Mouse (Mus musculus): ENCODE data around the gene Kif18b.

Kif18b gene

GRCm38 (mm10) chr11:102924557-102925350, at the start of gene Kif18b:
Gene Kif18b (minus strand): TSS chr11:102925124.
- DNase-seq (ENCODE audit: low read depth, low spot score), result peak; percentile 99

- DNase-seq (ENCODE audit: low read depth, low spot score), result no peak
Observed at GRCm38 (mm10) chr11:102972326-102972725, 47.4 kb upstream of the Kif18b start.

- DNase-seq (ENCODE audit: low read depth, low spot score), result no peak
Observed at GRCm38 (mm10) chr11:102971604-102972003, 46.7 kb upstream of the Kif18b start.

- no peak for DNase-seq (ENCODE audit: low read depth, low spot score)
Observed at GRCm38 (mm10) chr11:102964547-102965091, 39.7 kb upstream of the Kif18b start.

- DNase-seq (ENCODE audit: low read depth, low spot score), result no peak
Observed at GRCm38 (mm10) chr11:102963855-102964546, 39.1 kb upstream of the Kif18b start.

- no peak for DNase-seq (ENCODE audit: low read depth, low spot score)
Observed at GRCm38 (mm10) chr11:102963246-102963854, 38.4 kb upstream of the Kif18b start.

GRCm38 (mm10) chr11:102962861-102963245, 37.9 kb upstream of the Kif18b start:
- no peak for DNase-seq (ENCODE audit: low read depth, low spot score)

GRCm38 (mm10) chr11:102961082-102961481, 36.2 kb upstream of the Kif18b start:
- DNase-seq (ENCODE audit: low read depth, low spot score), result no peak

GRCm38 (mm10) chr11:102958870-102959269, 33.9 kb upstream of the Kif18b start:
- no peak for DNase-seq (ENCODE audit: low read depth, low spot score)

GRCm38 (mm10) chr11:102958431-102958830, 33.5 kb upstream of the Kif18b start:
- no peak for DNase-seq (ENCODE audit: low read depth, low spot score)

- no peak for DNase-seq (ENCODE audit: low read depth, low spot score)
Observed at GRCm38 (mm10) chr11:102957692-102958091, 32.8 kb upstream of the Kif18b start.

- no peak for DNase-seq (ENCODE audit: low read depth, low spot score)
Observed at GRCm38 (mm10) chr11:102956962-102957614, 32.2 kb upstream of the Kif18b start.

- no peak for DNase-seq (ENCODE audit: low read depth, low spot score)
Observed at GRCm38 (mm10) chr11:102952922-102953321, 28.0 kb upstream of the Kif18b start.

- DNase-seq (ENCODE audit: low read depth, low spot score), result peak; percentile 42
Observed at GRCm38 (mm10) chr11:102948043-102948961, 23.4 kb upstream of the Kif18b start.

- no peak for DNase-seq (ENCODE audit: low read depth, low spot score)
Observed at GRCm38 (mm10) chr11:102946992-102947343, 22.0 kb upstream of the Kif18b start.

GRCm38 (mm10) chr11:102946265-102946991, 21.5 kb upstream of the Kif18b start, which contains the start of gene C1ql1:
Gene C1ql1 (minus strand): TSS chr11:102946688.
- peak; percentile 96 for DNase-seq (ENCODE audit: low read depth, low spot score)

- DNase-seq (ENCODE audit: low read depth, low spot score), result peak; percentile 53
Observed at GRCm38 (mm10) chr11:102945306-102946264, 20.7 kb upstream of the Kif18b start.

GRCm38 (mm10) chr11:102941236-102941635, 16.3 kb upstream of the Kif18b start:
- DNase-seq (ENCODE audit: low read depth, low spot score), result no peak
